Mouse (Mus musculus) T-cell, adult 2 months (primary cell): ENCODE data around the gene March1.

Experiments used
- DNase-seq: peaks from one replicate; pipeline ENCODE4 v3.0.0; 2022; ENCODE audit warnings: low spot score

March1 gene

GRCm38 (mm10) chr8:66520576-66520975 lies 902.9 kb downstream of the March1 start:
- no peak for DNase-seq
